Mouse (Mus musculus) right cerebral cortex, postnatal 4 days (tissue): ENCODE results near the gene Ppp1cb.
"Not testable (repeated sequence)": the region's sequence is repeated elsewhere in the genome, so short reads cannot be mapped to it uniquely, and the experiment has no call there.

Experiments used
- DNase-seq: peaks from one replicate; pipeline ENCODE4 v3.0.0-alpha.2; 2022

The Ppp1cb gene

GRCm38 (mm10) chr5:32458408-32459143 is at the start of gene Ppp1cb:
Gene Ppp1cb (plus strand): TSS chr5:32458843.
- DNase-seq, result peak; percentile 96

DNA sequence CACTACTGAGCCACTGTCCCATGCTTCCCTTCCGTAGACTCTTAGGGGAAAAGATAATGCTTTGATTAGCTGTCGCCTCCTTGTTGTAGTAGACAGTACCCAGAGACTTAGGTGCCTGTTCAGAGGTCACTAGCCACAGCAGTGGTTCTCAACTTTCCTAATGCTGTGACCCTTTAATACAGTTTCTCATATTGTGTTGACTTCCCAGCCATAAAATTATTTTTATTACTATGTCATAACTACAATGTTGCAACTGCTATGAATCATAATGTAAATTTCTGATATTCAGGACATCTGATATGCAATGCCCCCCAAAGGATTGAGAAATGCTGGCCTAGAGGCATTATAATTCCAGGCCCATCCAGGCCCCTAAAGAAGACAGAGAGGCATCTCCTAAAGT is 48.9 kb upstream of the Ppp1cb start:
- no peak for DNase-seq

DNA sequence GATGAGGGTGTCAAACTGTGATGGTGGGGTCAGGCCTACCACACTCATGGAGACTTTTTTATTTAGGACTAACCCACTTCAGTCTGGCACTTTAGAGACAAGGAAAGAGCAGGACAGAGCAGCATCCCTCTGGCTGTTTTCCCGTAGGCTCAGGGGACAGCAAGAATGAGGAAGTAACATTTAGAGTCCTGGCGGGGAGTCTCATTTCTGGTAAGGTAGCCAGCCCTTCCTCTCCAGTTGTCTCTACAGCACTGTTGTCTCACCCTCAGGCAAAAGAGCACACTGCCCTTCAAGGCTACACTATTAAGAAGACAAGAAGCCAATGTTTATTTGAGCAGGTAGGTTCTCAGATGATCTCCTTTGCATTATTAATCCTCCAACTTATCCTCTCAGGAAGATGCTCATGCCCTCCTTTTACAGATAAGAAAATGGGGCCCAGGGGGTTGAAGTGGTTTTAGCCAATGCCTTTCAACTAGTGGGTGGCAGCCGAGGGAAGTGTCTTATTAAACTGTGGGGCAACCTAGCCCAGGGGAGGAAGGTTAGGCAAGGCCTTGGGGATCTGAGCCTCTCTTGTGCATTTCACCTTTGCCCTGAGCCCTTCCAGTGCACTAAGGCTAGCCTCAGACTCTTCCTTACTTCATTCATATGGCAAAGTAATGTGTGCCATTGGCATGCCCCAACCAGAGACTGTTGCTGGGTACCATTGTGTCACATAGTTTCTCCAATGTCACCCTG is 47.5 kb upstream of the Ppp1cb start:
- no peak for DNase-seq

DNA sequence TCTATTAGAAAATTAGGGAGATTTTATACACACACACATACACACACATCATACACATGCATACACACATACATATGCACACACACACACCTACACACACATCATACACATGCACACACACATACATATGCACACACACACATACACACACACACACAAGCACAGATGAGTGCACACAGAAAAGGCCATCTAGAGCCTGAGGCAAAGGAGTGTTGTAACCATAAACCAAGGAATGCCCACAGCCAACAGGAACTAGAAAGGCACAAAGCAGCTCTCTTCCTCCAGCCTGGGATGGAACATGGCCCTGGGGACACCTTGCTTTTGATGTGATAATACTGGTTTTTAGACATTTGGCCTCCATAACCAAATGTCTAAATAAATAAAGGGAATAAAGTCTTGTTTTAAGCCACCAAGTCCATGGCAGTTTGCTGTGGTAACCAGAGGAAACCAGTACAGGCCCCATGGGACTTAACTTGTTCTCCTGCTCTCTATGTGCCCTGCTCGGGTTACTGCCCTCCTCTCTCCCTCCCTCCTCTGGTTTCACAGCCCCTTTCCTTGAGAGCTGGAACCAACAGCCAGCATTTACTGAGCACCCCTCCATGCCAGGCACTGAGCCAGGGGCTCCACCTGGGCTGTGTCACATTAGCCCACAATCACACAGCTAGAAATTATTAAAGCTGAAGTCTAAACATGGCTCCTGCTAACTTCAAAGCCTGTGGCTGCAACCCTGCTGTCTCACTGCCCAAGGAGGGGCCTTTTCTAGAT is 46.3 kb upstream of the Ppp1cb start:
- peak; percentile 10 for DNase-seq

- DNase-seq, result no peak
These were observed 45.6 kb upstream of the Ppp1cb start for GRCm38 (mm10) chr5:32413083-32413482.

- no peak for DNase-seq
These were observed 45.1 kb upstream of the Ppp1cb start for GRCm38 (mm10) chr5:32413569-32413968.

DNA sequence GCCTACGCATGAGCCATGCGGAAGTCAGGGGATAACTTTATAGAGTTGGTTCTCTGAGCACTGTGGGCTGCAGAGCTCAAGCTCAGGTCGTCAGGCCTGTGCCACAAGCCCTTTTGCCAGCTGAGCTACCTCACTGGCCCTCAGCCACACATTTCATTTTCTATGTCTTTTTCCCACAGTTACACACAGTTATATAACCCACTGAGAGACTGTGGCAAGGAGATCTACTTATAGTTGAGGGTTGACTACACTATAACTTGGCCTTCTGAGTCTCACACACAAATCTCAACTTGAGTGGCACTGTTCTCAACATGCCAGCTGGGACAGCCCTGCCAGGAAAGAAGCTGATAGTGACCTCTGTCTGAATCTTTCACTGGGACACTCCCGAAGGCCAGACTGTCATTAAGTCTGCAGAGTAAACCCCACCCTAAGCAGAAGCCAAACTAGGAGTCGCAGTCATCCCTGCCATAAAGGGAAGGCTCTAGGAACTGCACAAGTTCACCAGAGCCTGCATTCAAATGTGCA is 44.1 kb upstream of the Ppp1cb start:
- DNase-seq, result no peak

DNA sequence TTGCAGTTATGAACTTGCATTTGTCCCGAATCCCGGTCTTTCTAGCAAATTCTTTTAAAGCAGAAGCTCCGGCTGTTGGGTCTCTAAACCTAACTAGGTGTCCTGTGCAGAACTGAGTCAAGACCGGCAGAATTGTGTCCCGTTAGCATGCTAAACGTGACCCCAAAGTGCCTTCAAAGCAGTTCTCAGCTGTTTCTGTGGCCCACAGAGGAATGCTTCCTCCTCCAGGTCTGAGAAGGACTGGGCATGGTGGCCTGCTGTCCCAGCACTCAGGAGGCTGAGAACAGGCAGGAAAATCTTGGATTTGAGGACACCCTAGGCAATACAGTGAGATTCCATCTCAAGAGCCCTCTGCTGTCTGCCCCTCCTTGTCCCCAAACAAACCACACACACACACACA is 43.1 kb upstream of the Ppp1cb start:
- DNase-seq, result no peak

DNA sequence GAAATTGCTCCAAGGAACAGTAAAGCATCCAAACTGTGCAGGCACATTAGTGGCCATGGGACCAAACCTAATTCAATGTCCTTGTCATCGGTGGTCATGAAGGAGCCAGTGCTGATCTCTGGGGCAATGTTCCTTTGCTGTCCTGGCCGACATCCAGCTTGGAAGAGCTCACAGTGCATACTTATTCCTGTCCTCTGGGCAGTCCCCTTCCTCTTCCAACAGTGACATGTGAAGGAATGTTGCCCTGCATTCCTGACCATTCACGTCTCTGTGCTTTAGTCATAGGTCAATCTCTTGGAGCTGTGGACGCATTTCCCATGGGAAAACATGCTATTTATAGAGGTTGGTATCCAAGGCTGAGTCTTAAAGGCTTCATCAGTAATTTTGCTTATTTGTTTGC is 41.8 kb upstream of the Ppp1cb start:
- peak; percentile 12 for DNase-seq

GRCm38 (mm10) chr5:32422081-32422589 is 36.5 kb upstream of the Ppp1cb start:
- DNase-seq, result no peak

DNA sequence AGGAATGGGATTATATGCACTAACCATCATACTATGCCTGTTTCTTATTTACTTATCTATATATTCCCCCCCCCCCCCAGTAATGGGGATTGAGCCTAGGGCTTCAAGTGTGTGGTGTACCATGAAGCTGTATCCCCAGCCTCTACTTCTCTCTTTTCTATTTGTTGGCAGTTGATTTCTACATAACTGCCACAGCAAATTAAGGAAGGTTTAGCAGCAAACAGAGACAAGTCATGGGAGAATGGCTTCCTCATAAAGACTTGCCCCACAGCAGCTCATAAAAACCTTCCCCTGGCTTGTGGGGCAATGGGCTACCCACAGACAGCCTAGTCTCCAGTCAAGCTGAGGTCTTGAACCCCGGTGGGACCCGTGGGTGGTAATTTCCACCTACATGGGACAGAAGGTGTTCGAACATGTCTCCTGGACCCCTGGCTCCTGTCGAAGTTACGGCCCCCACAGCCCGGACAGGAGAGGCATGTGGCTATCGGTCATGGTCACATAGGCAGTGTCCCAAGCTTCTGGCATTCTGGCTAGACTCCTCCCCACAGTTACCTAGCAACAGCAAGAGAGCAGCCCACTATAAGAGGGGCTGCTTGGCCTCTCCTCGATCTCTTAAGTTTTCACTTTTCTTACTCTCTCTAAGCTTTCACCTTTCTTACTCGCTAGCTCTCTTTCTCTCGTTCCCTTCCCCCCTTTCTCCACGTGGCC is 35.1 kb upstream of the Ppp1cb start:
- DNase-seq, result no peak

GRCm38 (mm10) chr5:32424464-32424863 is 34.2 kb upstream of the Ppp1cb start:
- DNase-seq, result no peak

GRCm38 (mm10) chr5:32425485-32426171 is 33.0 kb upstream of the Ppp1cb start:
- no peak for DNase-seq

- DNase-seq, result no peak
These were observed 28.2 kb upstream of the Ppp1cb start for GRCm38 (mm10) chr5:32430399-32430798.

DNA sequence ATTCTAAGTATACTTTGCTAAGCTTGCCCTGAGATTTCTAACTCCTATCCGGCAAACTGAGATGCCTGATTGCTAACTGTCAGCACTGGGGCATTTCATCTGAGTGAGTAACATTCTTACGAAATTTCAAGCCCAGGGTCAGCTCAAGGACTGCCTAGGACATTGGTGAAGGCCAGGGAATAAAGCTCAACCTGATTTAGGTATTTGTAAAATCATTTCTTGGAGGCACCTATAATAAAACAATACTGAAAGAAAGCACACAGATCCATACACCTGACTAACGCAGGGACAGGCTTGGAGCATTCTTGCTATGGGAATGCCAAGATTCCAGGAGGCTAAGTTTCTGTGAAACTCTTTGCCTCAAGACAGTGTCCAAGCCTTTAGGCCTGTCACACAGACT is 24.3 kb upstream of the Ppp1cb start:
- DNase-seq, result not testable (repeated sequence)

GRCm38 (mm10) chr5:32435612-32436011 is 23.0 kb upstream of the Ppp1cb start:
- DNase-seq, result no peak

DNA sequence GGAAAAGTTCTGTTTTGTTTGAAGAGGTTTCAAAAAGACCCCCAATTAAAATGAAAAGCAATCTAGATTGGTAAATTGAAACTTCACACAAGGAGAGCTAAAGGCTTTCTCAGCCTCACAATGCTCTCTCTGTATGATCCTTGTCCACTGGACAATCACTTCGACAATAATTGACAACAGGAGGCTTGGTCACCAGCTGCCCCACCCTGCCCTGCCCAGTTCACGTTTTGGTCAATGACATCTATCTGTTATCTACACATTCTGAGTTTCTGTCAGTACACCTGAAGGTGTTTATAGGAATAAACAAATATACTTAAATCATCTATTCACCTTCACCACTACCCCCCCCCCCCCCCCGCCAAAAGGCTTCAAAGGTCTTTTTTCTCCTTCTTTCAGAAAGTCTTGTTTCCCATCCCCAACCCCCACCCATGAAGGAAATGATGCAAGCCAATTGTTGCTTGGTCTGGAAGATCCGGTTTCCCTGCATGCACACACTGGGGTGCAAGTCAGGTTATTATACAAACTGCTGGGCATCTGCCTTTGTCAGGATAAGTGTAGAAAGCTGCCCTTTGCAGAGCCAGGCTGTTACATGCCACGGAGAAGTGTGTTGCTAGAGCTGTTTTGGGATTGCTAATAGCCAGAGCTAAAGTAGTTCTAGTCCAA is 20.6 kb upstream of the Ppp1cb start:
- DNase-seq, result no peak

- no peak for DNase-seq
These were observed 20.1 kb upstream of the Ppp1cb start for GRCm38 (mm10) chr5:32438564-32438922.

GRCm38 (mm10) chr5:32441336-32441735 is 17.3 kb upstream of the Ppp1cb start:
- no peak for DNase-seq

- no peak for DNase-seq
These were observed 16.6 kb upstream of the Ppp1cb start for GRCm38 (mm10) chr5:32441992-32442575.

DNA sequence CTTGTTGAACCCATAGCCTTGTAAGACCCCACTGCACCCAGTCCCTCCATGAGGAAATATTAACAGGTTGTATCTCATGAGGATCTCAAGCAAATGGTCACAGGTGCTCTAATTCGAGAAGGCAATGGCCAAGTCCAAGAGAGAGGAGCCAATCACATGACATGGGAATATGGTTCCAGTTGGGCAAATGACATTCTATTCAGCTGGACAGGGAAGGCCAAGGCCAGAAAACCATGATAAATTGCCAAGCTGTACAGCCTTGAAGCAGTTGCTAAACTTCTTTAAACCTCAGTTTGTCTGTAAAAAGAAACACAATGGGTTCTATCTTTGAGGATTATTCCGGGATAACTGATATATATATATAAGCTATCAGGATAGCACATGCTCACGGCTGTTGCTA is 14.7 kb upstream of the Ppp1cb start:
- DNase-seq, result no peak
